In genomic region chr6:142649331-142649730, GRCm38 (mm10) we compare ENCODE assay signal across 27 mouse cellular contexts. TPM values are rescaled to one million over a fixed set of nuclear protein-coding genes. Genes with fewer than 3 reads are reported as not detected.
DNase-seq lines count a peak whose midpoint lies in the region; ATAC-seq and TF ChIP-seq lines count a peak whose summit lies in the region.
"Had no signal": no experiment of that assay in that cellular context is flagged by ENCODE, and none has a peak within 500 bp of the region (broad histone marks: within the 10 kb centered on the region; RNA-seq: fewer than 3 reads in every experiment).

No protein-coding gene starts in this region.

- WGBS in heart, embryonic 10.5 days, result 66% methylated on average over 3 of the region's 3 CpGs
- WGBS in heart, embryonic 11.5 days (ENCODE audit: insufficient replicate concordance), result 53% methylated on average over 3 of the region's 3 CpGs
- 48% methylated on average over 3 of the region's 3 CpGs for WGBS in liver, postnatal 0 days (ENCODE audit: insufficient replicate concordance)
- WGBS in liver, embryonic 12.5 days (ENCODE audit: insufficient replicate concordance), result 32% methylated on average over 3 of the region's 3 CpGs

- H3K4me1 ChIP-seq in heart, embryonic 10.5 days, result no peaks in the 10 kb centered on the region
- no peaks in the 10 kb centered on the region for H3K4me1 ChIP-seq in heart, embryonic 11.5 days (ENCODE audit: control insufficient read depth, insufficient read depth, low read length)
- H3K4me1 ChIP-seq in liver, postnatal 0 days (ENCODE audit: insufficient read depth), result no peaks in the 10 kb centered on the region
- H3K4me1 ChIP-seq in liver, embryonic 12.5 days, result peaks cover 3% of the 10 kb centered on the region; the same call in 1 of the 2 replicates
- H3K4me1 ChIP-seq: embryonic facial prominence, embryonic 15.5 days; hindbrain, embryonic 12.5 days had no signal

- no peak for TF ChIP-seq CTCF in liver, postnatal 0 days (IDR thresholded peaks at IDR 0.05; ENCODE audit: low read depth)

- H3K36me3 ChIP-seq in heart, embryonic 10.5 days, result peaks cover 21% of the 10 kb centered on the region; the same call in 1 of the 2 replicates
- no peaks in the 10 kb centered on the region for H3K36me3 ChIP-seq in heart, embryonic 11.5 days (ENCODE audit: control insufficient read depth, insufficient read depth, low read length)
- no peaks in the 10 kb centered on the region for H3K36me3 ChIP-seq in liver, postnatal 0 days (replicated peaks; ENCODE audit: insufficient read depth, low read length)
- no peaks in the 10 kb centered on the region for H3K36me3 ChIP-seq in liver, embryonic 12.5 days
- H3K36me3 ChIP-seq: embryonic facial prominence, embryonic 15.5 days; forebrain, embryonic 10.5 days; G1E; hindbrain, embryonic 12.5 days had no signal

- no peaks in the 10 kb centered on the region for H3K9me3 ChIP-seq in heart, embryonic 10.5 days
- no peaks in the 10 kb centered on the region for H3K9me3 ChIP-seq in heart, embryonic 11.5 days (replicated peaks; ENCODE audit: control insufficient read depth, low read length)
- H3K9me3 ChIP-seq in liver, postnatal 0 days (ENCODE audit: low read length), result no peaks in the 10 kb centered on the region
- no peaks in the 10 kb centered on the region for H3K9me3 ChIP-seq in liver, embryonic 12.5 days (replicated peaks)
- H3K9me3 ChIP-seq: embryonic facial prominence, embryonic 15.5 days; forebrain, embryonic 10.5 days; G1E; hindbrain, embryonic 12.5 days had no signal

- peak; percentile 16 for DNase-seq in adrenal gland, postnatal 10 days
- no peak for DNase-seq in adrenal gland, postnatal 25 days
- DNase-seq in heart, adult 18-20 months, result peak; percentile 38 to 58
- DNase-seq in heart, embryonic 10.5 days (ENCODE audit: low spot score), result no peak
- DNase-seq in heart, postnatal 10 days, result peak; percentile 26 to 32
- DNase-seq in liver, postnatal 0 days, result no peak
- DNase-seq: adrenal gland, postnatal 36 days; B cell, adult 2 months; cerebellum, adult 11 months; cerebellum, adult 8-10 months; cerebellum, postnatal 14 days; embryo, embryonic 11 days; gastrocnemius, postnatal 36 days; heart, postnatal 4 days had no signal

- no peak overlapping the region for H3K9ac ChIP-seq in heart, embryonic 11.5 days (ENCODE audit: low read depth, low read length)
- H3K9ac ChIP-seq in liver, postnatal 0 days (replicated peaks), result no peak overlapping the region
- no peak overlapping the region for H3K9ac ChIP-seq in liver, embryonic 12.5 days
- H3K9ac ChIP-seq: embryonic facial prominence, embryonic 15.5 days; hindbrain, embryonic 12.5 days had no signal

- H3K27me3 ChIP-seq in heart, embryonic 10.5 days (ENCODE audit: insufficient read depth, poor library complexity, severe bottlenecking), result no peaks in the 10 kb centered on the region
- H3K27me3 ChIP-seq in heart, embryonic 11.5 days (ENCODE audit: control insufficient read depth, insufficient read depth, low read length), result no peaks in the 10 kb centered on the region
- no peaks in the 10 kb centered on the region for H3K27me3 ChIP-seq in liver, postnatal 0 days (ENCODE audit: insufficient read depth, low read length)
- H3K27me3 ChIP-seq in liver, embryonic 12.5 days (replicated peaks), result no peaks in the 10 kb centered on the region
- H3K27me3 ChIP-seq: embryonic facial prominence, embryonic 15.5 days; hindbrain, embryonic 12.5 days had no signal

- H3K4me3 ChIP-seq in heart, embryonic 10.5 days, result no peak overlapping the region
- no peak overlapping the region for H3K4me3 ChIP-seq in heart, embryonic 11.5 days (ENCODE audit: low read depth, low read length)
- H3K4me3 ChIP-seq in liver, postnatal 0 days (ENCODE audit: low read depth, low read length), result no peak overlapping the region
- no peak overlapping the region for H3K4me3 ChIP-seq in liver, embryonic 12.5 days
- H3K4me3 ChIP-seq: embryonic facial prominence, embryonic 15.5 days; erythroblast, embryonic 14.5 days; forebrain, embryonic 10.5 days; hindbrain, embryonic 12.5 days had no signal

- TF ChIP-seq EP300 in liver, postnatal 0 days (IDR thresholded peaks at IDR 0.05; ENCODE audit: low read depth), result 0 out of 2 replicates have a peak, but pooled peaks have one; percentile 14

- no peak overlapping the region for H3K4me2 ChIP-seq in heart, embryonic 11.5 days
- no peak overlapping the region for H3K4me2 ChIP-seq in liver, postnatal 0 days (ENCODE audit: low read depth, low read length)
- H3K4me2 ChIP-seq in liver, embryonic 12.5 days, result no peak overlapping the region
- H3K4me2 ChIP-seq: embryonic facial prominence, embryonic 15.5 days; hindbrain, embryonic 12.5 days had no signal

- intact Hi-C loops in heart, postnatal 10 days (cut with DNase I), result loop anchor here (5.0 kb wide), 1 partner anchor 122 kb away; no protein-coding TSS in a partner anchor

- H3K27ac ChIP-seq in heart, embryonic 10.5 days, result no peak overlapping the region
- no peak overlapping the region for H3K27ac ChIP-seq in heart, embryonic 11.5 days (ENCODE audit: low read depth, low read length)
- no peak overlapping the region for H3K27ac ChIP-seq in liver, postnatal 0 days (ENCODE audit: low read depth)
- no peak overlapping the region for H3K27ac ChIP-seq in liver, embryonic 12.5 days
- H3K27ac ChIP-seq: embryonic facial prominence, embryonic 15.5 days; forebrain, embryonic 10.5 days; hindbrain, embryonic 12.5 days had no signal

- ATAC-seq in heart, embryonic 11.5 days (replicated peaks; ENCODE audit: insufficient number of reproducible peaks, low FRiP score, low TSS enrichment), result no peak
- no peak for ATAC-seq in liver, postnatal 0 days
- no peak for ATAC-seq in liver, embryonic 12.5 days
- ATAC-seq: CD4-positive, CD25-positive, alpha-beta regulatory T cell, adult 4 months; forebrain, embryonic 14.5 days; hindbrain, embryonic 16.5 days; inflammation-experienced regulatory T-cells, adult 6 months; intestine, postnatal 0 days had no signal

RNA-seq across cellular contexts. Expression of gene Abcc9, which starts 52.8 kb away (rescaled TPM):
- total RNA-seq in adrenal gland, postnatal 10 days (2021), result 10 to 100 TPM; 36.0 to 43.2 TPM
- 19.4 and 19.9 TPM in 2 replicates for total RNA-seq in adrenal gland, postnatal 25 days (2021)
- 100 to 1,000 TPM; 236 to 257 TPM for total RNA-seq in heart, adult 18-20 months (2021)
- 11.2 and 25.6 TPM in 2 replicates for polyA plus RNA-seq in heart, embryonic 10.5 days (2016; fragmentation: Nextera tagmentation; extraction: Ambion mirVana)
- total RNA-seq in heart, postnatal 10 days (2021), result 100 to 1,000 TPM; 220 to 258 TPM
- 21.1 and 21.6 TPM in 2 replicates for polyA plus RNA-seq in heart, embryonic 11.5 days (2014; fragmentation: Nextera tagmentation; extraction: Ambion mirVana)
- 2.9 and 3.2 TPM in 2 replicates for polyA plus RNA-seq in liver, postnatal 0 days (2015; fragmentation: Nextera tagmentation; extraction: Ambion mirVana)
- polyA plus RNA-seq in liver, embryonic 12.5 days (2016; fragmentation: Nextera tagmentation; extraction: Ambion mirVana), result 2.4 and 2.9 TPM in 2 replicates
- total RNA-seq: common myeloid progenitor, adult 5-6 weeks had no signal
- polyA plus RNA-seq: CD4-positive, CD25-positive, alpha-beta regulatory T cell, adult 4 months; erythroblast, embryonic 14.5 days; G1E had no signal

Comparison
In these comparisons a context has a peak if more than half of its experiments do, and no peak if none do; other contexts are left out.
1. DNase-seq: peak in adrenal gland, postnatal 10 days (single experiment), heart, adult 18-20 months (2 of 2) and heart, postnatal 10 days (2 of 2); none in adrenal gland, postnatal 25 days (single experiment), heart, embryonic 10.5 days (single experiment) and liver, postnatal 0 days (single experiment).
2. RNA of gene Abcc9, which starts 52.8 kb away (total RNA-seq): 220 to 258 TPM in heart, postnatal 10 days and 236 to 257 TPM in heart, adult 18-20 months; 36.0 to 43.2 TPM in adrenal gland, postnatal 10 days and 19.4 to 19.9 TPM in adrenal gland, postnatal 25 days; every median in the first group is over 4 times any median in the second.